Mouse (Mus musculus): ENCODE results near the gene 4632433K11Rik. TPM values are rescaled to one million over a fixed set of nuclear protein-coding genes. Genes with fewer than 3 reads are reported as not detected.

Gene 4632433K11Rik
- polyA plus RNA-seq, 2 experiments = not detected

DNA sequence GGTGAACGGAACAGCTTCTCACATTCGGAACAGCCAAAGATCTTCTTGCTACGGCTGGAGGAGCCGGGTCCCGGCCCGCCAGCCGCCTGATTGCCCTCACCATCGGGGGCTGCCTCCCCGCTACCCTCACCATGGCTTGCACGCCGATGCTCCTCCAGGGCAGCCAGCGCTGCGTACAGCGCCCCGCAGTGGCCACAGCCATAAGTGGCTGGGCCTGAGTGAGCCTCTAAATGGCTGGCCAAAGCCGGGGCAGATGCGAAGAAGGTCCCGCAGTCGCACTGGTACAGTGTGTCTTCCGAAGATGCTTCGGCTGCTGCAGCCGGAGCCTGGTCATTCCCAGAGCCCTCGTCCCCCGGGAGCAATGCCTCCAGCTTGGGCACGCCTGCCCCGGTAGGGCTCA is 25.7 kb upstream of the 4632433K11Rik start:
- Histone ChIP-seq H3K4me1 (ENCODE audit: control insufficient read depth, insufficient read depth, low read length) (0 out of 2 replicates have a peak, but pooled peaks cover under 1% of the 10 kb centered on the region), H3K4me2 (replicated peaks; ENCODE audit: low read depth, low read length, severe bottlenecking) (no peak overlapping the region), H3K27me3 (ENCODE audit: control insufficient read depth, insufficient read depth, low read length) (no peaks in the 10 kb centered on the region), H3K9me3 (ENCODE audit: control insufficient read depth, low read length) (no peaks in the 10 kb centered on the region), H3K36me3 (ENCODE audit: control insufficient read depth, insufficient read depth, low read length) (peaks cover 67% of the 10 kb centered on the region), H3K27ac (replicated peaks; ENCODE audit: low read depth, low read length) (no peak overlapping the region), H3K4me3 (replicated peaks; ENCODE audit: low read length) (no peak overlapping the region), H3K9ac (ENCODE audit: low read depth, low read length, severe bottlenecking) (no peak overlapping the region)
- ATAC-seq (ENCODE audit: low FRiP score, low read depth) (no peak), DNase-seq (ENCODE audit: low spot score) (no peak)
- WGBS = 96% methylated on average over 26 of the region's 26 CpGs
- no peak for TF ChIP-seq POLR2A (IDR thresholded peaks at IDR 0.05; ENCODE audit: borderline replicate concordance, extremely low read depth, insufficient read depth, insufficient read length)

DNA sequence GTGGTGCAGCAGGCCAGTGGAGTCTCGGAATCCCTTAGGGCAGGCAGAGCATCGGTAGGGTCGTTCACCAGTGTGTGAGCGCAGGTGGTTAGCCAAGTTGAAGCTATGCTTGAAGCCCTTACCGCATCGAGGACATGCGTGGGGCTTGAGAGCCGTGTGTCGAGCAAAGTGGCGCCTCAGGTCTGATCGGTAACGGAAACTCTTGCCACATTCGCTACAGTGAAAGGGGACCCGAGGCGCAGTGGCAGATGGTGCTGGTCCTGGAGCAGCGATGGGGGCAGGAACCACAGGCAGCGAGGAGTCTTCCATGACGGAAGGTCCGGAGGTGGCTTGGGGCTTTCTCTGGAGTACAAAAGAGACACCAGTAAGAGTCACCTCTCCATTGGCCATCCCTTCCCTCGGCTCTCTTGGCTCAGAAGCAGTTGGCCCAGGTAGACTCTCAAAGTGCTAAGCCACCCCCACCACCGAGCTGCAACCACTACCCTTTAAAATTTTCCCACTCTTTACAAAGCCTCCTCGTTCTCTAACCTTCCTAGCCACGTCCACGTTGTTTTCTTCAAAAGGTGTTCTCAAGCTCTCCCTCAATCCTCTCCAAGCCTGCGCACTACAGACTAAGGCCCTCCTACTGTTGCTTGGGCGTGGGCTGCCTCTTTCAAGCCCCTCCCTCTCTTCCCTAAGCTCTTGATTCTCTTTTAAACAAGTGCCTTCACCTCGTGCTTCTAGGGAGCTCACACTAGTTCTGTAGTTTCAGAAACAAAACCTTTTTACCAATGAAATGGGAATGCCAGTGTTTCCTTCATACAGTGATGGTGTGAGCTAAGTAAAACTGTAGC is 21.0 kb upstream of the 4632433K11Rik start:
- peak overlapping the region; percentile 69; the same call in 1 of the 2 replicates for H3K4me3 ChIP-seq (replicated peaks; ENCODE audit: low read length)
- H3K27me3 ChIP-seq (ENCODE audit: control insufficient read depth, insufficient read depth, low read length) = no peaks in the 10 kb centered on the region
- peak overlapping the region; percentile 62; the same call in 1 of the 2 replicates for H3K4me2 ChIP-seq (replicated peaks; ENCODE audit: low read depth, low read length, severe bottlenecking)
- H3K9ac ChIP-seq (ENCODE audit: low read depth, low read length, severe bottlenecking) = no peak overlapping the region
- 89% methylated on average over 27 of the region's 27 CpGs for WGBS
- H3K36me3 ChIP-seq (ENCODE audit: control insufficient read depth, insufficient read depth, low read length) = peaks cover 51% of the 10 kb centered on the region
- no peak overlapping the region for H3K27ac ChIP-seq (replicated peaks; ENCODE audit: low read depth, low read length)
- ATAC-seq (ENCODE audit: low FRiP score, low read depth) (no peak), DNase-seq (ENCODE audit: low spot score) (no peak)
- no peak for TF ChIP-seq POLR2A (IDR thresholded peaks at IDR 0.05; ENCODE audit: borderline replicate concordance, extremely low read depth, insufficient read depth, insufficient read length)
- H3K9me3 ChIP-seq (ENCODE audit: control insufficient read depth, low read length) = no peaks in the 10 kb centered on the region
- H3K4me1 ChIP-seq (ENCODE audit: control insufficient read depth, insufficient read depth, low read length) = peaks cover 2% of the 10 kb centered on the region; the same call in 1 of the 2 replicates

DNA sequence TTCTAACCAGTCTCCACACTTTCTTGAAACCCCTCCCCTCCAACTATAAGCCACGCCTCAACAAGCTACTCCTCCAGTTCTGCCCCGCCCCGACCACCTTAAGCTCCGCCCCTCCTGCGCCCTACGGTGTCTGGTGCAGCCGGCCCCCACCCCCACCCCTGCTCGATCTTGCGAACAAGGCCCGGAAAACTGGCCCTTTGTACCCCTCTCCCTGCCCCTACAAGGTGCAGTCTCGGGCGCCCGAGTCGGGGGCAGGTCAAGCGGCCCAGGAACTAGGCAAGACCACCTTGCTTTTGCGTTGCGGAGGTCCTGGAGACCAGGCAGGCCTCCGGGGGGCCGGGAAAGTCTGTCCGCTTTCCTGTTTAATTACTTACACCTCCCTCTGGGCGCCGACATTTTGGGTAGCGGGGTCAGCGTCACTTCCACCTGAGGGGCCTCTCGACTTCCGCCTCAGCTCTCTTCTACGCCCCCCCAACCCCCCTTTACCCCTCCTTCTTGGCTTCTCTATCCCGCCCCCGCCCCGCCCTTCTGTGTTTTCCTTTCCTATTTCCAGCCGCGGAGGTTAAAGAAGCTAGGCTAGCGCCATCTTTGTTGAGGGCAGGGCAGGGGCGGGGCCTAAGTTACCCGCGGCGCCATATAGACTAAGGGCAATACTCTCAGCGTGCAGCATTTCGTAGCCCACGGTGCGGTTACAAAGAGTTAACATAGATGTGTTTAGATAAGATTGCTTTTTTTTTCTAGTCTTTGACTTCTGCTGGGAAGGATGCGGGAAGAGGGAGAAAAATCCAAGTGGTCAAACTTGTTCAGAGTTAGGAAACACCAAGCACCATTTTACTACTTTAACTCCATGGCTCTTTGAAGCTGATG is 19.4 kb upstream of the 4632433K11Rik start, which contains the start of the genes Zfp524 and Fiz1:
Gene Zfp524, plus strand, starts transcription at position 165 of the 867 bp plus-strand sequence.
Gene Fiz1, minus strand, starts transcription at position 447 of the 867 bp plus-strand sequence.
- Histone ChIP-seq H3K27me3 (ENCODE audit: control insufficient read depth, insufficient read depth, low read length) (no peaks in the 10 kb centered on the region), H3K4me3 (replicated peaks; ENCODE audit: low read length) (peak within 1 kb of the TSS; percentile 69), H3K9me3 (ENCODE audit: control insufficient read depth, low read length) (no peaks in the 10 kb centered on the region), H3K27ac (replicated peaks; ENCODE audit: low read depth, low read length) (peak within 1 kb of the TSS; percentile 99), H3K4me2 (replicated peaks; ENCODE audit: low read depth, low read length, severe bottlenecking) (peak within 1 kb of the TSS; percentile 62), H3K9ac (ENCODE audit: low read depth, low read length, severe bottlenecking) (peak within 1 kb of the TSS; percentile 84), H3K4me1 (ENCODE audit: control insufficient read depth, insufficient read depth, low read length) (peaks cover 7% of the 10 kb centered on the region), H3K36me3 (ENCODE audit: control insufficient read depth, insufficient read depth, low read length) (peaks cover 35% of the 10 kb centered on the region)
- 0 out of 2 replicates have a peak, but pooled peaks have one; percentile 12 for TF ChIP-seq POLR2A (IDR thresholded peaks at IDR 0.05; ENCODE audit: borderline replicate concordance, extremely low read depth, insufficient read depth, insufficient read length)
- WGBS = under 1% methylated on average over 41 of the region's 42 CpGs
- DNase-seq (ENCODE audit: low spot score) (peak; percentile 99), ATAC-seq (ENCODE audit: low FRiP score, low read depth) (peak; percentile 85)

DNA sequence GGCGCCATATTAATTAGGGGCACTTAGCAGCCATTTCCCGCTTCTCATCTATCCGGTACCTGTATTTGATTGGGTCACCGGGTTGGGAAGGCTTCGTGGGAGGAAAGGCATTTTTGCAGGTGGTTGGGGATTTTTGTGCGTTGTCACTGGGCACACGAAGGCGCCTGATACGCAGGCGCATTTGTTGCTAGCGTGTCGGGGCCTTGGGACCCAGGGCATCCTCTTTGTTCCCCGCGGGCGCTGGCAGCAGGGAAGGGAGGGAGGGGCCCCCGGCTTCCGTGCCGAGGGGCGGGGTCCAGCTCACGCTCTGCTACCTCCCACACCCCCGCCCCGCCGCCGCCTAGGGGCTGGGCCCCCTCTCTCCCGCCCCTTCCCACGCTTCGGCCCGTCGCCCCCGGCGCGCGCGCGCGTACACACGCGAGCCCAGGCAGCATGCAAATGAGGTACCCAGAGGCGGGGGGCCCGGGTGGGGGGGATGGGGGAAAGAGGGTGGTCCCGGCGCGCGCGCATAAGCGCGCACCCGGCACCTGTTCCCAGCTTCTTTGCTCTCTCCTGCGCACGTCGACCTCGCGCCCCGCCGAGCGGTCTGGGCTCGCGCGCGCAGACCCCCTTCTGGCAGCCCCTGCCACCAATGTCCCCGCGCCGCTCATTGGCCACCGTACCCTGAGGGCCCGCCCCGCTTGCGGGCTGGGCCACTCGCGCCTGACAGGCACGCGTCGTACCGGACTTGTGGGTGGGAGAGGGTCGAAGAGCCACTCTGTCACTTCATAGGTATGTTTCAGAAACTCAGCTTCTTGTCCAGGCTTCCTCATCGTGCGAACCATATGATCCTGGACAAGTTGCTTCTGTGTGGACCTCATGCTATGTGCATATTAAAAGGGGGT is 18.6 kb upstream of the 4632433K11Rik start, which contains the start of gene Gm44973:
Gene Gm44973, plus strand, starts transcription at position 379 of the 884 bp plus-strand sequence.
- peak; percentile 73 for ATAC-seq (ENCODE audit: low FRiP score, low read depth)
- H3K4me1 ChIP-seq (ENCODE audit: control insufficient read depth, insufficient read depth, low read length) = peaks cover 9% of the 10 kb centered on the region

More for the DNA sequence above, 18.6 kb upstream of the 4632433K11Rik start, which contains the start of gene Gm44973:
- Histone ChIP-seq H3K4me3 (replicated peaks; ENCODE audit: low read length) (peak within 1 kb of the TSS; percentile 69), H3K9ac (ENCODE audit: low read depth, low read length, severe bottlenecking) (peak within 1 kb of the TSS; percentile 84), H3K27me3 (ENCODE audit: control insufficient read depth, insufficient read depth, low read length) (no peaks in the 10 kb centered on the region), H3K4me2 (replicated peaks; ENCODE audit: low read depth, low read length, severe bottlenecking) (peak within 1 kb of the TSS; percentile 62), H3K27ac (replicated peaks; ENCODE audit: low read depth, low read length) (peak within 1 kb of the TSS; percentile 99), H3K36me3 (ENCODE audit: control insufficient read depth, insufficient read depth, low read length) (peaks cover 27% of the 10 kb centered on the region), H3K9me3 (ENCODE audit: control insufficient read depth, low read length) (no peaks in the 10 kb centered on the region)
- peak; percentile 95 for DNase-seq (ENCODE audit: low spot score)
- TF ChIP-seq POLR2A (IDR thresholded peaks at IDR 0.05; ENCODE audit: borderline replicate concordance, extremely low read depth, insufficient read depth, insufficient read length) = peak; percentile 56; the same call in 1 of the 2 replicates
- WGBS = under 1% methylated on average over 54 of the region's 76 CpGs
